Mouse (Mus musculus): ENCODE measurements around the gene Zbtb46.

The Zbtb46 gene

DNA sequence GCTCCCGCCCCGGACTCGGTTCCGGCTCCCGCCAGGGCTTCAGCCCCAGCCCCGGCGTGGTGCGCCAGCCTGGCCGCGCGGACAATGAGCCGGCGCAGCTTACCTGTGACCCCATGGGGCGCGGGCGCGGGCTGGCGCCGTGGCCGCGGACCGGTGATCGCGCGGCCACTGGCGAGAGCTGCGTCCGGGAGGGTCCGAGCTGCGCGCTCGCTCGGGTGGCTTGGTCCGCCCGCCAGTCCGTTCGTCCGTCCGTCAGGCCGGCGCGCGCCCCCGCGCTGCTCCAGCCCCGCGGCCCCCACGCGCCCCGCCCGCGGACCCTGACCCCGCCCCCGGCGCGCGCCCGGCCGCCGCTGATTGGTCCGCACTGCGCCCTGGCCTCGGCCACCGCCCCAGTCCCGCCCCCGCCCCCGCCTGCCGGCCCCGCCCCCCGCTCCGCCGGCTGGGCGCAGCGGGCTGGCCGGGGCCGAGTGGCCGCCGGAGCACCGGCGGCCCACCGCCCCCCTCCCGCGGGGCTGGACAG lies at the start of gene Zbtb46:
Gene Zbtb46 (minus strand): TSS at position 274 of the 520 bp plus-strand sequence.
- DNase-seq = peak; percentile 88

DNA sequence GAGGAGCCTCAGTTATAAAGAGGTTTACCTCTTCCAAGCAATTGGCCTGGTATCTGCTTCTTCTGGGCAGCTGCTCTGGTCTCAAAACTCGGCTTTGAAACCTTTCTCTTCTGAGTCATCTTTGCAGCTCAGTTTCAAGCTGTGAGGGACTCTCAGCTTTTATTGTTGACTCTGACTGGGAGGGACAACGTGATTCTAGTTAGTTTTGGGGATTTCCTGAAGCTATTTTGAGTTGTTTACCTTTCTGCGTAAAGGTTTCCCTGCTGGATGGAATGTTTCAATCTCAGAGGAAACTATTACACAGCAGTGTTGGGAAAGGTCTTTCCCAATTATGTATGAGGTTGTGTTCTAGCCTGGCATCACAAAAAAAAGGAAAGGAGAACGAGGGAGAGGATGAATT lies 39.4 kb upstream of the Zbtb46 start:
- no peak for DNase-seq

DNA sequence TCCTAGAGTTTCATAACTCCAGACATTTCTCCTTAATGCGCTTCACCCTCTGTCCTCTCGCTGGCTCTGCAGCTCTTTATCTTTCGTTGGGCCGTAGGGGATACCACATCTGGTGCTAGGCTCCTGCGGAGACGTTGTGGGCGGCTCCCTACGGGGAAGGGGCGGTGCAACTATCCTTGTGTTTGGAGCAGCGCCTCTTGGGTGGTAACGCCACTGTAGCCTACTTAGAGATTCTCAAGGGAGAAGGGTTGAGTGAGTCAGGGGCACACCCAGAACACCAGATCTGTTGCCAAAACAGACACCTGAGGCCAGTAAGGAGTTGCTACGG lies 38.3 kb upstream of the Zbtb46 start:
- peak; percentile 85 for DNase-seq

DNA sequence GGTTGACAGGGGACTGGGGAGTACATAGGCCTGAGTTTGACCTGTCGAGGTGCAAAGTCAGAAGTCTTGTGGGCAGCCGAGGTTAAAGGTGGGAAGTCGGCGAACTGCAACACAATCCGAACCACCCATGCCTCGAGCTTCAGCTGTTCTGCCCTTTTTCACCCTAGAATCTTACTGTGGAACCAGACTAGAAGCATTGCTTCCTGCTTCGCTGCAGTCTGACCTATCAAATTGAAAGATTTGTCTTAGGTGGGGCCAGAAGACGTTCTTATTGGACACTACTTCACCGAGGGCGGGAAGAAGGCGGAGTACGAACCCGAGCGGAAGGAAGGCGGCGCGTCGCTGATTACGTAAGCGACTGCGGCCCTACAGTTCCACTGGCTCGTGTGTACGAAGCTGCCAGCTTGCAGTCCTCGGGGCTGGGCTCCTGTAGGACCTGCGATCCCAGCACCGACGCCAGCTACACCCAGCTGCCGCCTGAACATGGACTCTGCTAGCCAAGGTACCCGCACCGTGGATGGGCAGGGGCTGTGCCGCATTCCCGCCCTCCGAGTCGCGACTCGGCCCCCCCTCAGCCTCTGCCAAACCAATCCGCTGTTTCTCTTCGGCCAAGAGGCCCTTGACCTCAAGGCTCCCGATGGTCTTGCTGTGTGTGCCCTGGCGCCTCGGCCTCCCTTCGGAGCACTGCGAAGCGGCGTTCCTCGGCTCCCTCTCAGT lies 37.8 kb upstream of the Zbtb46 start, which contains the start of gene Tpd52l2:
Gene Tpd52l2 (plus strand): TSS at position 312 of the 717 bp plus-strand sequence.
- DNase-seq = peak; percentile 97

DNA sequence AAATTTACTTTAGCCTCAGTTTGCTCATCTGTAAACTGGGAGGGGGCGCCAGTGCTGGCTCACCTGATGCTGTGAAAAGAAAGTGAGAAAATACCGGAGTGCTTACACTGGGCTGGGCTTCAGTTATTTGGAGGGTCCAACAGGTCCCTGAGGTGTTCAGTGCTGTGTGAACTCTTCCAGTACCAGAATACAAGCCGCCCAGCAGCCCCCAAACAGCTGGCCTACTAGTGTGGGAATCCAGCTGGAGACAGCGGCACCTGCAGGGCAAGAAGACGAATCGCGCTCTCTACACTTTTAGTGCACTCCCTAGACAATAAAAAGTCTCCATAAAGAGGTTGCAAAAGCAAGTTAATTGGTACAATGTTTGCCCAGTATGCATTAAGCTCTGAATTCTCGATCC lies 37.1 kb upstream of the Zbtb46 start:
- DNase-seq = peak; percentile 84

DNA sequence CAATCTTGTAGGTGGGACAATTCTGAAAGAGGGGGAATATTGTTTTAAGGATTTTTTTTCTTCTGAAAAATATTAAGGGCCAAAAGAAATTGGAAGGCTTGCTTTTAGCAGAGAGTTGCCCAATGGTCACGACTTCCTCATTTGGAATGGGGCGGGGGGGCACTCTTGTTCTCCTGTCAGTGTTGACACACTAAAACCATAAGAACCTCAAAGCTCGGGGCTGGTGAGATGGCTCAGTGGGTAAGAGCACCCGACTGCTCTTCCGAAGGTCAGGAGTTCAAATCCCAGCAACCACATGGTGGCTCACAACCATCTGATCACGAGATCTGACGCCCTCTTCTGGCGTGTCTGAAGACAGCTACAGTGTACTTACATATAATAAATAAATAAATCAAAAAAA lies 36.6 kb upstream of the Zbtb46 start:
- peak; percentile 11 for DNase-seq

DNA sequence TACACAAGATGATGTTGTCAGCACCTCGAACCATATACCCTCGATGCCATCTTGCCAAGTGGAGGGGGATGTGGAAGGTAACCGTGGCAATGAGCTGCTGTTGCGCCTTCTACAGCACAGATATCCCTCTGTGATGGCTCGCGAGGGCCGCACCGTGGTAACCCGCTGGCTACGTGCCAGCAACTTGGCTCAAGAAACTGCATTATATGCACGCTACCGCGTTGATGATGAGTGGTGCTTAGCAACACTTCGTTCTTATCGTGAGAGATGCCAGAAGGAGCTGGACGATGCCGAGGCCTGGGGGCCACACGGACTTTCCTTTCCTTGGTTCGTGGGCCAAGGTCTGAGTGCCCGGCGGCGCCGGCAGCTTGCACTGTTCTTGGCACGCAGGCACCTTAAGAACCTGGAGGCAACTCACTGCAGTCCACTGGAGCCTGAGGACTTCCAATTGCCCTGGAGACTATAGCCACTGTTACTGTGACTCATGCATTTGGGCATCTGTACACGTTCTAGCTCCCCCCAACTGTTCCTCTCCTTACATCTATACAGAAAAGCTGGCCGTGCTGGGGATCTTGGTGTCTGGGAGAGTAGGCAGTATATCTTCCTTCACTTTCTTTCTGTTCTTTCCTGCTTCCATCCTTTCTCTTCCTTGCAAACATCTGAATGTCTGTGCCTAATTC lies 35.2 kb upstream of the Zbtb46 start:
- no peak for DNase-seq

DNA sequence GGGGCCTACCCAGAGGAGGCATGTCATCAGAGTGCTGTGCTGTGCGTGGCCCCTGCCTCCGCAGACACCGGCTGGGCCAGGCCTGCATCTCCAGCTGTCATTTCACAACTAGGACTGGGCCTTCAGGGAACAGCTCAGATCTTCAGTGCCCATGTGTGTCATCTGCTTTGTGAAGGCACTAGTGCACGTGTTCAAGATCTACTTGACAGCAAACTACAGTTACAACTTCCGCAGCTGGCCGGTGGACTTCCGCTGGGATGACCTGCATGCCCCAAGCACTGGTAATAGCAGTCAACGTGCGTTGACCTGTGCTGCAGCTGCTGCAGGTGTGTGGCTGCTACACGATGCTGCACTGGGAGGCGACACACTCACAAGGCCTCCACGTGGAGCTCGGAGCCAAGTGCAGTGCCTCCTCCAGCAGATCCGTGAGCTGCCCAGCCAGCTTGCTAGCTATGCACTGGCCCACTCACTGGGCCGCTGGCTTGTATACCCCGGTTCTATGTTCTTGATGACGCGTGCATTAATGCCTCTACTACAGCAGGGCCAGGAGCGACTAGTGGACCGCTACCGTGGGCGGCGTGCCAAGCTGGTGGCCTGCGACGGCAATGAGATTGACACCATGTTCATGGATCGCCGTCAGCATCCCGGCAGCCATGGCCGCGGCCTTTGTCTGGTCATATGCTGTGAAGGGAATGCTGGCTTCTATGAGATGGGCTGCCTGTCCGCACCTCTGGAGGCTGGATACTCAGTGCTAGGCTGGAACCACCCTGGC lies 34.1 kb upstream of the Zbtb46 start, which contains the start of gene Abhd16b:
Gene Abhd16b (plus strand): TSS at position 51 of the 772 bp plus-strand sequence.
- DNase-seq = no peak

DNA sequence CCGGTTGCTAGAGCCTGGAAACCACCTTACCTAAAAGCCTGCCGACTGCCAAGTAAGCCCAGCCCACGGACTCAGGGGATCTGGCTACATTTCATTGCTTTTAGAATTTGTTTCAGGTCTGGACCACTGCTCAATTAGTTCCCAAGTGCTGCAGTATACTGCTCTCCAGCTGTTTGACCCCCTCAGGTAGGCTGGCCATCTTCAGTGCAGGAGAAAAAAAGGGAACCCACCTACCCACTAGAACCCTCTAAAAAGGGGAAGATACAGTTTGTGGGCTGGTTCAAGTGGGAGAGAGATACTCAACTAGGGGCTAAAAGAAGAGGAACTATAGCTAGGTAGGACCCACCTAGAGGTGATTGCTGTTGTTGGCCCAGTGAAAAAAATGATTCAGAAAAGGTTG lies 33.0 kb upstream of the Zbtb46 start:
- no peak for DNase-seq

DNA sequence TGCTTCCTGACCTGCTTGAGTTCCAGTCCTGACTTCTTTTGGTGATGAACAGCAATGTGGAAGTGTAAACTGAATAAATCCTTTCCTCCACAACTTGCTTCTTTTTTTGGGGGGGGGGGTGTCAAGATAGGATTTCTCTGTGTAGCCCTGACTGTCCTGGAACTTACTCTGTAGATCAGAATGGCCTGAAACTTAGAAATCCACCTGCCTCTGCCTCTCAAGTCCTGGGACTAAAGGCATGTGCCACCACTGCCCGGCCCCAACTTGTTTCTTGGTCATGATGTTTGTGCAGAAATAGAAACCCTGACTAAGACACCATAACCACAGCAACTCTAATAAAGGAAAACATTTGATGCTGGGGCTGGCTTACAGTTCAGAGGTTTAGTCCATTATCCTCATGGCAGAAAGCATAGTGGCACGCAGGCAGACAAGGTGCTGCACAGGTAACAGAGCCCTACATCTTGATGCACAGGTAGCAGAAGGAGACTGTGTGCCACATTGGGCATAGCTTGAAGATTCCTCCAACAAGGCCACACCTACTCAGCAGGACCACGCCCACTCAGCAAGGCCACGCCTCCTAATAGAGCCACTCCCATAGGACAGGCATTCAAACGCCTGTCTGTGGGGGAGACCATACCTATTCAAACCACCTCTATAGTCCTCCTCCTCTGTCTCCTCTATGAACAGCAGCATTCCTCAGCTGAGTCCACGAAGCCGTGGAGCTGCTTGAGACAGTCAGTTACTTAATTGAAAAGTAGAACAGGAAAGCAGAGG lies 32.4 kb upstream of the Zbtb46 start:
- peak; percentile 59 for DNase-seq

DNA sequence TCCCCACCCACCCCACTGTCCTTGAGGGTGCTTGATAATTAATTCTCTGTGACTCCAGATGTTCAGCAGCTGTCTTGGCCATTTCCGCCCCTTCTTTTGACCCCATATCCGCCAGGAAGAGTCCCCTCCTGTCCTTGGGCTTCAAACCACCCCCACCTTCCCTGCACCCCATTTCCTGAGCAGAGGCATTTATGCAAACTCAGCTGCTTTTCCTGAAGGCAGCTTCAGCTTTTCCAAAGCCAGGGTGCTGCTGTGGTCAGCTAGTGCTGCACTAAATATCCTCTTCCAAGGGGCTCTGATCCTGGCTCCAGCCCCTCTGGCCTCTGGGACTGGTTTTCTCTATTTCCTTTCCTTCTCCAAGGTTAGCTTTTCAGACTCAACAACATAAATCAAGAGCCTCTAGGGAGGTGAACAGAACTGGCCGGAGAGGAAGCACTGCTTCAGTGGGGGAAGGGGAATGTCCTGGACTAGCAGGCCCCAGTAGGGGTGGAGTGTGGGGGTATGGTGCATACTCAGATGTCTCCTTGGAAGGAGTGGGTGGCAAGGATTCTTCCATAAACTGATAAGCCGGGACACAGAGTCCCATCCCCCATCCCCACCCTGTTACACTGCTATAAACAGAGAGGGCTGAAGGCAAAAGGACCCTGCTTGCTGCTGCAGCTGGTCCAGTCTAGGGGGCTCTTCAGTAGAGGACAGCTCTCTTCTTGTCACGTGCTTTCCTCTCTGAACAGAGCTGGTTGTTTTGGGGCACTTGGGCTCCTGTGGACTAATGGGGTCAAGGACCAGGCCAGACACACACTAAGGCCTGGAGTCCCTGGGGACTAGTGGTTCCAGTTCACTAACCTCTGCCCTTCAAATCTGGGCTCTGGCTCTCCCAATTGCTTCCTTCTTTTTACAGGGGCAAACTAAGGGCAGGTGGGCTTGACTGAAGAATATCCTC lies 28.4 kb upstream of the Zbtb46 start:
- peak; percentile 77 for DNase-seq

DNA sequence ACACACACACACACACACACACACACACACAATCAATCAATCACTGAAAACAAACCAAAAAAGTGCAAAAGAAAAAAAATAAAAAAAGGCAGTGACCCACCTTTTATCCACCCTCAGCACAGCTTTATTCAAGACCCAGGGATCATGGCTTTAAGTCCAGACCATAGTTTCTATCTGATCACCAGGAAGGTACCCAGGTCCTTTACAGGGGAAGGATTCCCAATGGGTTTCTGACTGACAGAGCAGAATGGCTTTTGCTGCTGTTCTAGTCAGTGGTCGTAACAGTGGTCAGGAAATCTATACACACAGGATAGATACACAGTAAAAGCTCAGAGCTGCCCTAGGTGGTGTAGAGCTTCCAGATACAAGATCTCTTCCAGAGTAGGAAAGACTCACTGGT lies 26.5 kb upstream of the Zbtb46 start:
- DNase-seq = no peak

DNA sequence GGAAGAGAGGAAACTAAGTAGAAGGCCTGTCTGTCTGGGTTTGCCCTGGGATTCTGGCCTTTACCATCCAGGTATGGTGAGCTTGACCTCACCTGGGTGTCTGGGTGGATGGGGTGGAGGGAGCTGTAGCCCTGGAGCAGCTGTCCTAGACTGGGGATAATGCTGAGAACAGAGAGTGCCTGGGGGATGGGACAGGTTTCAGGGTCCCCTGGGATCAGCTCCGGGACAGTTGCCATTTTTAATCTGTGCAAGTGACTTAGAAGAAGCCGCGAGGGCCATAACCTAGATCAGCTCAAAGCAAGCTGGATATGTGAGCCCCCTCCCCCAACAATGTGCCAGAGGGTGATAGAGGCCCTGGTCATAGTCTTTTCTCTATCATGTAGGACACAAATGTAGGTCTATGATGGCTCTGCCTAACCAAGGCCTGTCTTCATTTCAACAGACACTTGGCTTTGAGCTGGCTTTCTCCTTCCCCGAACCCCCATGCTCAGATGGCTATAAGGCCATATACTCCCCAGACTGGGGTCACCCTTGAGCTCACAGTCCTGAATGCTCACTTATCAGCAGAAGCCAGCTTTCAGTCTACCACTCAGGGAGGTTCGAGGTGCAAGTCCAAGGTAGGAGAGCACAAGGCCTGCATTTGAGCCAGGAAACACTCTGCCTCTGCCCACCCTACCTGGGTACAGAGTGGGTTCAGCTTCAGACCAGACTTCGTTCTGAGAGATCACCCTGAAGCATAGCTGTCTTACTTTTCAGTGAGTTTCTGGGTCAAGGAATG lies 25.4 kb upstream of the Zbtb46 start:
- no peak for DNase-seq

DNA sequence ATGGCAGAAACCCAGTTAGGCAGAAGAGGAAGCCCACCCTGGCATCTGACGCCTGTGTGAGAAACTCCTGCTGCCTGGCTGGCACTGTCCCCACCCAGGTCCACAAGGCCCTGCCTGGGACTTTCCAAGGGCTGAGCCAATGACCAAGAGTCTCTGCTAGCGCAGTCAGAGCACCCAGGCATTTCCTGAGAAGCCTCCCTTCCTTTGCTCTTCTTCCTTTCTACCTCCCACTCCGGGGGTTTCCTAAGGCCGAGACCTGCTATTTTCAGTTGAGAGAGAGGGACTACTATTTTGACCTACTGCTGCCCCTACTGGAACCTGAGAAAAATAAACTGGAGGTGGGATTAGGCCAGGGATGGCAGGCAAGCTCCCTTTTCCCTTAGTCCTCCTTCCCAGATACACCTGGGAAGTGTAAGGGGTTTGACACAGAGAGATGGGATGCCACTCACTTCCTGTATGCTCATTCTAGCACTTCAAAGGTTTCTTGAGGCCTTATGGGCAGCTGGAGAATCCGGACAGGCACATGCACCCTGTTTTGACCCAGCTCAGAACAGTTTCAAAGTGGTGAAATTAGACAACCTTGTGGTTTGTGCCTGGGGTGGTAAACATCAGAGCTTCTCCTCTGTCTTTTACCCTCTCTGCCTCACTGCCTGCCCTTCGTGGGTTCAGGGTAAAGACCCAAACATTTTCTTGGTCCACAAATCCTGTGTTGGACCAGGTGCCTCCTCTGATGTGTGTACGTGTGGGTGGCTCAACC lies 24.5 kb upstream of the Zbtb46 start:
- peak; percentile 63 for DNase-seq

DNA sequence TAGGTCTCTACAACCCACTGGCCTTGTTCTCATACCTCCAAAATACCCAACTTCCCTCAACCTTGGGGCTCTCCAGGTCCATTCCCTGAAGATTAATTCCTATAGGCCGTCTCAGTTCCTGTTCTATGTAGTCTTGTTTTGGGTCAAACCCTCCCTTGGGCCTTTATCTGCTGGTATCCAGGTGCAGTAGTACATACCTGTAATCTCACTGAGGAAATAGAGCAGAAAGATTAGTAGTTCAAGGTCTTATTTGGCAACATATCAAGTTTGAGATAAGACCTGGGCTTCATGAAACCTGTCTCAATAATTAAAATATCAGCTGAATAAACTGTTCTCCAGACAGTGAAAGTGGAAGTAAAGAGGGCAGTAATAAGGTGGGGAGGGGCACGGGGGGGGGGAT lies 23.9 kb upstream of the Zbtb46 start:
- DNase-seq = no peak

DNA sequence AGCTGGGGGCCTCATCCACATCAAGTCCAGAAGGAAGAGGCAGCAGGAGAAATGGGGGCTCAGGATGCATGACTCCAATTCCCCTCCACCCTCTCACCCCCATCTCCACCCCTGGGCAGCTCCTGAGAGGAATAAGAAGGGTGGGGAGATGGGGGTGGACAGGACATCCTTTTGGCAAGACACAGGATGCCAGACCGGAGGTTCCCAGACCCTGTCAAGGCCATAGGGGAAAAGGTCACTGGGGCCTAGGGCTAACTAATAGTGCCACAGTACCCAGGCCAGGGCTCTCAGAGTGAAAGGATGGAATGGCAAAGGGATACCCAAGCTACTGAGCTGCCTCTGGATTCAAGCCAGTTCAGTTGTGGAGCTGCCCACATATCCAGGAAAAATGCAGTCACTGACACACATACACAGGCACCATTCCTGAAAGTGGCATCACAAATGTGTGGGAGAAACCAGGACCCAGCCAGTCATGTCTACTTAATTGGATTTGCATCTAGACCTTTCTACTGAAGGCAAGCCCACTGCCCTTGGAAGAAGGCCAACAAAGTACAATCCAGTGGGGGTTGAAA lies 13.1 kb upstream of the Zbtb46 start:
- DNase-seq = peak; percentile 27

DNA sequence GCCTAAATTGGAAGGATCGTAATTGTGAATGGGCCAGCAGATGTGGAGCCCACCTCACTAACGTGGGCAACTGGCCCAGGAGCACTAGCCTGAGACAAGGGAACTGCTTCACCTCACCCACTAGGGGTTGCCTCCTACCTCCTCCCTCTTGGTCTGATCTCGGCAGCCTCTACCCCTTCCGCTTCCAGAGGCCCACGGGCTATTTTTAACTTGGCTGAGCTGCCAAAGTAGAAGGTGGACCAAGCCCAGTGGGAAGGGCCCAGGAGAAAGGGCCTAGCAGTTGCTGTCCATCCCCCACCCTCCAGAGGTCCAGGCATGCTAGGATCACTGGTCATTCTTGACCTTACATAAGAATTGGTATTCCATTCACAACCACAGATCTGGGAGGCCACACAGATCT lies 12.0 kb upstream of the Zbtb46 start:
- DNase-seq = peak; percentile 69

DNA sequence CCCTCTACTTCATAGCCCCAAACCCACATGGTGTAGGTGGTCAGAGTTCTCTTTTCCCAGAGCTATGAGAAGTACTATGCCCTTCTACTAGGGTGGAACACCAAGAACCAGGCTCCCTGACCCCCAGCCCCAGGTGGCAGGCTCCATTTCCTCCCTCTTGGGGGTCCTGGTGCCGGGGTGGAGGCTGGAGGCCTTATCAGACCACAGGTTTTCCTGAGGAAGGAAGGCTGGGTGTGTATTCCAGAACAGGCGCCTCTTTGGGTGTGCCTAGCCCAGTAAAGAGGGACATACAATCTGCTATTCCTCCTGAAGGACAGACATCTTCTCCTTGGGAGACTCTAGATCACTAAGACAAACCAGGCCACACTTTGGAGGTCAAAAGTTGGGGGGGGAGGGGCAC lies 11.1 kb upstream of the Zbtb46 start:
- DNase-seq = peak; percentile 37

DNA sequence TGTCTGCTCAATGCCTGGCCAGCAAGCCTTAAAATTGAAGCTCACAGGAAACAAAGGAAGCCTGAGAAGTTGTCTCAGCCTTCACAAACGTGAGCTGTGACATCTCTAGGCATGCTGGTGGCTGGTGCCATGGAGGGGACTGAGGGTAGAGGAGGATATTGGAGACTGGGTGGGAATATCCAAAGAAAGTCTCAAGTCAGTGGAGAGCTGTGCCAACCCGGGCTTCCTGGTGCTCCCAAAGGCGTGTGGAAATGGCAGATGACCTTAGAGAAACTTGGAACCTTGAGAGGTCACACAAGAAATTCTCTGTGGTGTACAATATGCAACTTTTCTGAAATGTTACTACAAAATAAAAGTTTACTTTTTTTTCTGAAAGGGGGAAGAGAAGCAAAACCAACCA lies 6.2 kb upstream of the Zbtb46 start:
- DNase-seq = no peak

Data from lung, postnatal 10 days (tissue).